Mouse (Mus musculus) lung, adult 2 months (tissue): ENCODE measurements around the gene Cdk11b.

Experiments
- CTCF ChIP-seq: fragments of 200-500 bp; IDR thresholded peaks from 2 replicates; pipeline ENCODE4 v1.5.1; 2011; ENCODE audit warnings: mild to moderate bottlenecking, low read length, control low read depth; ENCODE audit not compliant: insufficient read depth
- POLR2A ChIP-seq: fragments of 200-500 bp; IDR thresholded peaks from 2 replicates; pipeline ENCODE4 v1.6.1; 2011; ENCODE audit warnings: low read depth, mild to moderate bottlenecking, control low read depth, low read length, borderline replicate concordance; ENCODE audit errors: extremely low read depth

DNA sequence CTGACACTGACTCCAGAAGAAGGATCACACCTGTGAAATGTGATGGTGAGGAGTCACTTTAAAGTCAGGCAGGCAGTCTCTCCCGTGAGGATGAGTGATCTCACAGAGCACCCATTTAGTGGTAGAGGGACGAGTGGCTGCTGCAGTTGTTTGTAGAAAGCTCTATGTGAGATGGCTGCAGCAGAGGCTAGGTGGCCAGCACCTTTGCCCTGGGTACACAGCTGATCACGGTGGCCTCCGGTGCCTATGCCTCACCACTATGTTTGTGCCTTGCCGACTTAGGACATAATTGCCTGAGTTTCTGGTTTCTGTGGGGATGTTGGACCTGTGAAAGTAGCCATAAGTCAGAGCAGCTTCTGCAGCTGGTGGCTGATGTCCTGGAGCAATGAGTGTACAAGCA is 46.9 kb upstream of the Cdk11b start:
- TF ChIP-seq CTCF (no peak), POLR2A (no peak)
